Mouse (Mus musculus) MEL (cell line): Measurements from ENCODE around the gene Rpl5.

Experiments
- CHD2 ChIP-seq: IDR thresholded peaks from 2 replicates; pipeline ENCODE4 v1.6.1; 2011; ENCODE audit warnings: low read length, improper control_type of control experiment
- CTCF ChIP-seq, 3 experiments: IDR thresholded peaks in 2 of 3; conservative IDR thresholded peaks in 1 of 3; 2 replicates each; pipeline ENCODE4 v1.5.1; 2011 to 2012; ENCODE audit warnings: low read length in 3 of 3, low read depth in 2 of 3, mild to moderate bottlenecking in 2 of 3, improper control_type of control experiment in 1 of 3, inconsistent platforms in 1 of 3, mixed read lengths in 1 of 3, moderate library complexity in 1 of 3; ENCODE audit not compliant: control insufficient read depth in 1 of 3, insufficient read depth in 1 of 3, poor library complexity in 1 of 3, severe bottlenecking in 1 of 3
- ELF1 ChIP-seq: IDR thresholded peaks from 2 replicates; pipeline ENCODE4 v1.6.1; 2014; ENCODE audit warnings: low read depth, mild to moderate bottlenecking, inconsistent platforms, low read length, improper control_type of control experiment, moderate library complexity
- EP300 ChIP-seq, 2 experiments: IDR thresholded peaks; 2 replicates each; pipeline ENCODE4 v1.6.1; 2011; ENCODE audit warnings: improper control_type of control experiment in 2 of 2, low read length in 2 of 2, low read depth in 1 of 2, mild to moderate bottlenecking in 1 of 2
- MAX ChIP-seq: IDR thresholded peaks from 2 replicates; pipeline ENCODE4 v1.6.1; 2011; ENCODE audit warnings: low read length, improper control_type of control experiment
- MAZ ChIP-seq: IDR thresholded peaks from 2 replicates; pipeline ENCODE4 v1.6.1; 2012; ENCODE audit warnings: low read depth, mild to moderate bottlenecking, inconsistent platforms, low read length, improper control_type of control experiment
- NELFE ChIP-seq: IDR thresholded peaks from 2 replicates; pipeline ENCODE4 v1.6.1; 2011; ENCODE audit warnings: low read depth, low read length, improper control_type of control experiment
- POLR2A ChIP-seq, 2 experiments: IDR thresholded peaks; 2 replicates each; pipeline ENCODE4 v1.6.1; 2011 to 2012; ENCODE audit warnings: low read length in 2 of 2, mild to moderate bottlenecking in 2 of 2, control low read depth in 1 of 2, improper control_type of control experiment in 1 of 2, low read depth in 1 of 2, moderate library complexity in 1 of 2; ENCODE audit not compliant: control insufficient read depth in 1 of 2, insufficient read depth in 1 of 2, poor library complexity in 1 of 2
- POLR2AphosphoS5 ChIP-seq: IDR thresholded peaks from 2 replicates; pipeline ENCODE4 v1.6.1; 2012; ENCODE audit warnings: low read depth, borderline replicate concordance, mild to moderate bottlenecking, inconsistent platforms, low read length, moderate library complexity, mixed read lengths
- RCOR1 ChIP-seq: IDR thresholded peaks from 2 replicates; pipeline ENCODE4 v1.6.1; 2012; ENCODE audit warnings: low read depth, mild to moderate bottlenecking, inconsistent platforms, low read length, improper control_type of control experiment
- TAL1 ChIP-seq: IDR thresholded peaks from 2 replicates; pipeline ENCODE4 v1.6.1; 2012; ENCODE audit warnings: mild to moderate bottlenecking, inconsistent platforms, low read length, moderate library complexity, mixed read lengths
- USF2 ChIP-seq, 2 experiments: IDR thresholded peaks; 2 replicates each; pipeline ENCODE4 v1.6.1; 2011 to 2012; ENCODE audit warnings: improper control_type of control experiment in 2 of 2, low read length in 2 of 2, borderline replicate concordance in 1 of 2, inconsistent platforms in 1 of 2, low read depth in 1 of 2, mild to moderate bottlenecking in 1 of 2; ENCODE audit not compliant: insufficient read depth in 1 of 2
- ZC3H11A ChIP-seq: IDR thresholded peaks from 2 replicates; pipeline ENCODE4 v1.6.1; 2012; ENCODE audit warnings: low read depth, mild to moderate bottlenecking, inconsistent platforms, low read length, improper control_type of control experiment

DNA sequence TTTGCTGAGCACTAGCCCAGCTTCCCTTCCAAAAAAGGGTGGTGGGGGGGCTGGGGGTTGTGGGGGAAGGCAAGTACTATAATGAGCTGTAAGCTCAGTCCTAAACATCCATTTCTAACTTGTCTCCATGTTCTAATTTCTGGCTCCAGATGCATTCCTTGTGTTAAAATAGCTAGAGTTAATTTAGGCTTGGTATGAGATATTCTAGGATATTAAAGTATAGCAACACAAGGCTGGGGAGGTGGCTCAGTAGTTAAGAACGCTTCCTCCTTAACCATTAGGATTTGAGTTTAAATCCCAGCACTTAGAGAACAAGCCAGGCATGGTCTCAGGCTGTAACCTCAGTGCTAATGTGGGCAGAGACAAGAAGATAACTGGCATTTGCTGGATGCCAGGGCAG lies 4.0 kb upstream of the Rpl5 start:
- TF ChIP-seq CTCF (IDR thresholded peaks at IDR 0.05 in 2 of 3, conservative IDR thresholded peaks at IDR 0.05 in 1 of 3; ENCODE audit: control insufficient read depth in 1 of 3, insufficient read depth in 1 of 3, low read depth in 2 of 3, low read length in 3 of 3, poor library complexity in 1 of 3, severe bottlenecking in 1 of 3) (no peak), MAX (no peak), MAZ (no peak), POLR2AphosphoS5 (no peak), POLR2A (IDR thresholded peaks at IDR 0.05; ENCODE audit: control insufficient read depth in 1 of 2, insufficient read depth in 1 of 2, low read depth in 1 of 2, low read length in 2 of 2, poor library complexity in 1 of 2) (no peak), EP300 (IDR thresholded peaks at IDR 0.05; ENCODE audit: low read depth in 1 of 2, low read length in 2 of 2) (no peak), USF2 (IDR thresholded peaks at IDR 0.05; ENCODE audit: borderline replicate concordance in 1 of 2, insufficient read depth in 1 of 2, low read depth in 1 of 2, low read length in 2 of 2) (no peak), ELF1 (no peak), CHD2 (no peak), RCOR1 (no peak), TAL1 (no peak), NELFE (no peak), ZC3H11A (no peak)
